Comparison of ENCODE assay signal across 11 mouse cellular contexts in genomic region chr6:72730560-72730849, GRCm38 (mm10). TPM values are rescaled to one million over a fixed set of nuclear protein-coding genes. Genes with fewer than 3 reads are reported as not detected.
DNase-seq lines count a peak whose midpoint lies in the region; ATAC-seq lines count a peak whose summit lies in the region.
"Had no signal": no experiment of that assay in that cellular context is flagged by ENCODE, and none has a peak within 500 bp of the region (broad histone marks: within the 10 kb centered on the region; RNA-seq: fewer than 3 reads in every experiment).

No protein-coding gene starts in this region.

- H3K27me3 ChIP-seq in hindbrain, embryonic 11.5 days (ENCODE audit: control insufficient read depth, insufficient read depth, low read length) = no peaks in the 10 kb centered on the region
- no peaks in the 10 kb centered on the region for H3K27me3 ChIP-seq in kidney, embryonic 16.5 days (ENCODE audit: insufficient read depth, low read length)

- H3K9ac ChIP-seq in hindbrain, embryonic 11.5 days (ENCODE audit: low read depth, low read length) = no peak overlapping the region
- no peak overlapping the region for H3K9ac ChIP-seq in kidney, embryonic 16.5 days (replicated peaks; ENCODE audit: low read length)

- 16% methylated on average over 8 of the region's 8 CpGs for WGBS in hindbrain, embryonic 11.5 days
- WGBS in kidney, embryonic 16.5 days = 49% methylated on average over 8 of the region's 8 CpGs

- H3K9me3 ChIP-seq in hindbrain, embryonic 11.5 days (ENCODE audit: control insufficient read depth, low read length) = no peaks in the 10 kb centered on the region
- no peaks in the 10 kb centered on the region; the same call in 1 of the 2 replicates for H3K9me3 ChIP-seq in kidney, embryonic 16.5 days (ENCODE audit: low read length)

- no peak overlapping the region for H3K4me3 ChIP-seq in hindbrain, embryonic 11.5 days (ENCODE audit: low read depth, low read length)
- H3K4me3 ChIP-seq in kidney, embryonic 16.5 days (ENCODE audit: low read length) = no peak overlapping the region

- H3K27ac ChIP-seq in hindbrain, embryonic 11.5 days (ENCODE audit: low read depth, low read length) = peak overlapping the region; percentile 61
- H3K27ac ChIP-seq in kidney, embryonic 16.5 days (ENCODE audit: low read length) = no peak overlapping the region

- peak; percentile 89 for DNase-seq in Muller cell, postnatal 12 days (ENCODE audit: inconsistent ontology term)
- DNase-seq in cerebellum, postnatal 4 days (ENCODE audit: low spot score in 2 of 2) = peak; percentile 31 to 50
- DNase-seq in hindbrain, embryonic 11.5 days (ENCODE audit: low spot score) = peak; percentile 82
- peak; percentile 61 for DNase-seq in mesoderm, embryonic 11.5 days (ENCODE audit: low read depth, low spot score)
- no peak for DNase-seq in adrenal gland, adult 8-10 months
- no peak for DNase-seq in MN1 (ENCODE audit: low spot score)
- DNase-seq in heart, adult 8-10 months (ENCODE audit: low spot score) = no peak
- DNase-seq: kidney, postnatal 4 days had no signal

- peaks cover 7% of the 10 kb centered on the region; the same call in 1 of the 2 replicates for H3K4me1 ChIP-seq in hindbrain, embryonic 11.5 days (replicated peaks; ENCODE audit: control insufficient read depth, insufficient read depth, low read length)
- H3K4me1 ChIP-seq in kidney, embryonic 16.5 days (ENCODE audit: insufficient read depth, low read length) = peaks cover 41% of the 10 kb centered on the region

- ATAC-seq in hindbrain, embryonic 11.5 days (ENCODE audit: low FRiP score) = peak; percentile 90
- no peak for ATAC-seq in kidney, embryonic 16.5 days (ENCODE audit: low FRiP score, low TSS enrichment)

- no peak overlapping the region for H3K4me2 ChIP-seq in hindbrain, embryonic 11.5 days (replicated peaks; ENCODE audit: low read depth, low read length)
- H3K4me2 ChIP-seq in kidney, embryonic 16.5 days (replicated peaks; ENCODE audit: low read depth, low read length) = no peak overlapping the region

- no peaks in the 10 kb centered on the region for H3K36me3 ChIP-seq in hindbrain, embryonic 11.5 days (ENCODE audit: control insufficient read depth, insufficient read depth, low read length)
- no peaks in the 10 kb centered on the region for H3K36me3 ChIP-seq in kidney, embryonic 16.5 days (ENCODE audit: insufficient read depth, low read length)

RNA-seq across cellular contexts. Expression of gene Tcf7l1, which starts 58.5 kb away (rescaled TPM):
- 15.2 and 17.0 TPM in 2 replicates for polyA plus RNA-seq in hindbrain, embryonic 11.5 days (2014; fragmentation: Nextera tagmentation; extraction: Ambion mirVana)
- total RNA-seq in adrenal gland, adult 8-10 months (2022) = 10 to 100 TPM in 2 of 4 experiments, 1 to 10 TPM in 2; 8.2 to 21.0 (median 12.2) TPM
- polyA plus RNA-seq in kidney, embryonic 16.5 days (2015; fragmentation: Nextera tagmentation; extraction: Ambion mirVana) = 31.5 and 35.6 TPM in 2 replicates
- total RNA-seq in heart, adult 8-10 months (2022) = 1 to 10 TPM; 6.8 to 9.2 (median 7.9) TPM
- total RNA-seq: common myeloid progenitor, adult 5-6 weeks; MEL had no signal

Comparison
In these comparisons a context has a peak if more than half of its experiments do, and no peak if none do; other contexts are left out.
1. DNase-seq: peak in Muller cell, postnatal 12 days (single experiment), cerebellum, postnatal 4 days (2 of 2), hindbrain, embryonic 11.5 days (single experiment) and mesoderm, embryonic 11.5 days (single experiment); none in adrenal gland, adult 8-10 months (single experiment), MN1 (single experiment) and heart, adult 8-10 months (single experiment).